Mouse (Mus musculus) lung, embryonic 14.5 days (tissue): ENCODE measurements at regions not wholly inside any gene's neighbourhood (a gene's known extent, or its start where the extent isn't known, plus 50 kb on each side); places are given as distances from the start of the nearest gene placed in this dataset.

Experiments used
- ATAC-seq: fragments of 200-750 bp; cut with Nextera tagmentation; 2 replicates; pipeline ENCODE4 v1.8.0; 2017; ENCODE audit warnings: mild to moderate bottlenecking, moderate TSS enrichment, moderate library complexity; ENCODE audit not compliant: insufficient read depth
- DNase-seq: peaks from one replicate; pipeline ENCODE4 v3.0.0-alpha.2; 2015
- H3K27ac ChIP-seq: fragments of 300-500 bp; sonication (generic); 2 replicates; pipeline ENCODE4 v1.5.1; 2014; ENCODE audit warnings: low read depth, mild to moderate bottlenecking, moderate library complexity
- H3K27me3 ChIP-seq: fragments of 300-500 bp; sonication (generic); 2 replicates; pipeline ENCODE4 v1.6.1; 2014; ENCODE audit warnings: low read length, control low read depth; ENCODE audit not compliant: insufficient read depth
- H3K36me3 ChIP-seq: fragments of 300-500 bp; sonication (generic); 2 replicates; pipeline ENCODE4 v1.6.1; 2014; ENCODE audit warnings: control low read depth; ENCODE audit not compliant: insufficient read depth
- H3K4me1 ChIP-seq: fragments of 300-500 bp; sonication (generic); 2 replicates; pipeline ENCODE4 v1.6.1; 2014; ENCODE audit warnings: antibody characterized with exemption, control low read depth; ENCODE audit not compliant: insufficient read depth
- H3K4me2 ChIP-seq: fragments of 300-500 bp; sonication (generic); 2 replicates; pipeline ENCODE4 v1.6.1; 2014; ENCODE audit warnings: mild to moderate bottlenecking
- H3K4me3 ChIP-seq: fragments of 300-500 bp; sonication (generic); 2 replicates; pipeline ENCODE4 v1.5.1; 2014; ENCODE audit warnings: low read depth, low read length
- H3K9ac ChIP-seq: fragments of 300-500 bp; sonication (generic); 2 replicates; pipeline ENCODE4 v1.6.1; 2014
- H3K9me3 ChIP-seq: fragments of 300-500 bp; sonication (generic); 2 replicates; pipeline ENCODE4 v1.6.1; 2016; ENCODE audit warnings: low read depth, low read length, control low read depth
- CTCF ChIP-seq: IDR thresholded peaks from 2 replicates; pipeline ENCODE4 v1.5.1; 2016; ENCODE audit warnings: antibody characterized with exemption, low read depth
- WGBS: fragments of 180-500 bp; shearing (Covaris S2); extraction: QIAGEN DNeasy Blood & Tissue Kit; methylation state at CpG from one replicate; pipeline ENCODE4 v1.1.7; 2014; 5-methylcytosine and 5-hydroxymethylcytosine counted together

- no peak overlapping the region for H3K4me2 ChIP-seq
- TF ChIP-seq CTCF, result no peak
- H3K9ac ChIP-seq, result no peak overlapping the region
- no peaks in the 10 kb centered on the region for H3K4me1 ChIP-seq
- ATAC-seq (no peak), DNase-seq (no peak)
- no peaks in the 10 kb centered on the region for H3K9me3 ChIP-seq
- H3K4me3 ChIP-seq, result no peak overlapping the region
- no peaks in the 10 kb centered on the region for H3K36me3 ChIP-seq
- H3K27me3 ChIP-seq, result no peaks in the 10 kb centered on the region
- WGBS, result 87% methylated on average over 2 of the region's 2 CpGs
- H3K27ac ChIP-seq, result no peak overlapping the region
Observed at GRCm38 (mm10) chr4:26965831-26966230, 619.1 kb upstream of the Manea start.

DNA sequence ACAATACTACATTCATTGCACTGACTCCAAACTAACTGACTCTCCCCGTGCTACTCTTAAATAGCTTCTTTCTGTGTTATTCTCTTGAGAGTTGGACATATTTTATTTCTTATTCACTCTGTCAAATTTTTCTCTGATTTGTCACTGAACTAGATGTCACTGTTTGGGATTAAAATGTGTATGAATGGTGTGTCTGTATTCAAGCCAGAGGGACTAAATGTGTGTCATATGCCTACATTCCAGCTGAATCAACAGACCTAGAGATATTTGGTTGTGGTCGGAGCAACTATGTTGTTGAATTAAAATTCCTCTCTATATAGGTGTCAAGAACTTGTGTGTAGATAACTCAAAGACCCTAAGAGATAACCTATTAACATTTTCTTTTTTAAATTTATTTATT lies 618.2 kb upstream of the Manea start:
- no peaks in the 10 kb centered on the region for H3K9me3 ChIP-seq
- H3K4me2 ChIP-seq, result no peak overlapping the region
- no peak overlapping the region for H3K27ac ChIP-seq
- no peak overlapping the region for H3K4me3 ChIP-seq
- ATAC-seq (no peak), DNase-seq (no peak)
- no peak overlapping the region for H3K9ac ChIP-seq
- H3K27me3 ChIP-seq, result no peaks in the 10 kb centered on the region
- H3K36me3 ChIP-seq, result no peaks in the 10 kb centered on the region
- TF ChIP-seq CTCF, result no peak
- 69% methylated on average over 2 of the region's 2 CpGs for WGBS
- no peaks in the 10 kb centered on the region for H3K4me1 ChIP-seq

- Histone ChIP-seq H3K4me2 (no peak overlapping the region), H3K9ac (no peak overlapping the region), H3K27ac (no peak overlapping the region), H3K4me3 (no peak overlapping the region), H3K27me3 (no peaks in the 10 kb centered on the region), H3K4me1 (no peaks in the 10 kb centered on the region), H3K9me3 (no peaks in the 10 kb centered on the region), H3K36me3 (no peaks in the 10 kb centered on the region)
- no peak for TF ChIP-seq CTCF
- WGBS, result 96% methylated on average over 2 of the region's 2 CpGs
- ATAC-seq, result no peak
- DNase-seq, result no peak
Observed at GRCm38 (mm10) chr4:26944617-26945016, 597.9 kb upstream of the Manea start.

DNA sequence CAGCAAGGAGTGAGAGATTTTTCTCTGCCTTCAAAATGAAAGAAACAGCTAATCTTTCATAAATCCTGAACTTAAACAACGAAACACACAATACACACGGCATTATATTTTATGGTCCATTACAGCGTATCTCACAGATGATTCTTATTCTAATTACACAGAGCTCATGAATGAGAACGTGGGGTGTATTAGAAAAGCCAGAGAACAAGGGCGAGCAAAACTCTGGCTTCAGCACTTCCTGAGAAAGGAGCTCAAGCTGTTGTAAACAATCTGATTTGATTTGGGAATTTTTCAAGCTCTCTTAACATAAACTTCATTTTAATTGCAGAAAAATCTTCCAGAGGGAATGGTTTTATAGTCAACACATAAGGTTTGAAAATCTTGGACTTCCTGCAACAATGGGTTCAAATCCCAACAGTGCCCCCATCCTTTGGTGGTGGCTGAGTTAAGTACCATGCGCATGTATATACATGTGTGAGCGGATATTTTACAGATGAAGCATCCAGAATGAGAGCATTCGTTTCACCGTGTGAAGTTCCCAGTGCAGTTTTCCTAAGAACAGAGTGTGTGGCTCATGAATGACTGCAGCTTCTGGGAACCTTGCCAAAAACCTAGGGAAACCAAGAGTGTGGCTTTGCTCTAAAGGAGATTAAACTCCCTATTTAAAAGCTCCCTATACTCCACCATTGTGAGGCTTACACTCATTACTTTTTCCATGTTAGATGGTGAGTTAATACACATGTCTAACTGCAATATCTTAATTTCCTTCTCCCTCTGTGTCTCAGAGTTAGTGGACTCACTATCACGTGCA lies 587.5 kb upstream of the Manea start:
- H3K27ac ChIP-seq, result no peak overlapping the region
- H3K9me3 ChIP-seq, result no peaks in the 10 kb centered on the region
- H3K4me3 ChIP-seq, result no peak overlapping the region
- H3K4me1 ChIP-seq, result no peaks in the 10 kb centered on the region
- no peak for TF ChIP-seq CTCF
- 39% methylated on average over 10 of the region's 10 CpGs for WGBS
- H3K27me3 ChIP-seq, result no peaks in the 10 kb centered on the region
- H3K9ac ChIP-seq, result no peak overlapping the region
- H3K4me2 ChIP-seq, result no peak overlapping the region
- peak; percentile 98 for ATAC-seq
- H3K36me3 ChIP-seq, result no peaks in the 10 kb centered on the region
- DNase-seq, result peak; percentile 95

DNA sequence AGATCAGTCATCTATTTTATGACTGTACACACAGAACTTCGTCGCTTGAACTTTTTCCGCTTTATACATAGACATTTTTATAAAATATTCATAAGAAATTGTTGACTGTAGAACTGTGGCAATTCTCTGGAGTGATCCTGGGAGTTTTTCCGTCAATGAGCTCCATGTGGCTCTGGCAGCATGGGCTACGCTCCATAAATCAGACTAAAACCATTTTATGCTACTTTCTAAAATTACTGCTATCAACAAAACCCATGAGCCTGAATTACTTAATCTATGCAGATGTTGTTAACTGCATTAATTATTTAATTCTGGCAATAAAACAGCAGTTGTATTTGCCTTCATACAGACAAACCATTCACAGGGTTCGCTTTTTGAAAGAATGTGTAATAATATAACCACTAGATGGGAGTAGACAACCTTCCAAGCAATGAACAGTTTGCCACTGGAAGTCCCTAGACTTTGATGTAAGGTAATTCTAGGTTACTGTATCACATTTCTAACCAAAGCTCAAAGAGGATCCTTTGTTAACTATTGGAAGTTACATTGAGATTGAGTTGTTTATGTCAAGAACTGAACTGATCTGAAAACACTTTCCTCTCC lies 583.3 kb upstream of the Manea start:
- peak; percentile 67 for DNase-seq
- no peaks in the 10 kb centered on the region for H3K4me1 ChIP-seq

GRCm38 (mm10) chr4:26926060-26926459 lies 579.4 kb upstream of the Manea start:
- TF ChIP-seq CTCF, result no peak
- Histone ChIP-seq H3K9me3 (no peaks in the 10 kb centered on the region), H3K27me3 (no peaks in the 10 kb centered on the region), H3K4me3 (no peak overlapping the region), H3K4me1 (no peaks in the 10 kb centered on the region), H3K36me3 (no peaks in the 10 kb centered on the region), H3K4me2 (no peak overlapping the region), H3K9ac (no peak overlapping the region), H3K27ac (no peak overlapping the region)
- ATAC-seq, result no peak
- no peak for DNase-seq
- 72% methylated on average over 3 of the region's 3 CpGs for WGBS

More for the DNA sequence above, 583.3 kb upstream of the Manea start:
- no peaks in the 10 kb centered on the region for H3K36me3 ChIP-seq
- TF ChIP-seq CTCF, result peak; percentile 59
- whole genome bisulfite sequencing, result 63% methylated on average over 6 of the region's 6 CpGs
- H3K4me3 ChIP-seq, result no peak overlapping the region
- no peaks in the 10 kb centered on the region for H3K27me3 ChIP-seq
- no peak overlapping the region for H3K4me2 ChIP-seq
- no peak overlapping the region for H3K9ac ChIP-seq
- no peak for ATAC-seq
- H3K27ac ChIP-seq, result no peak overlapping the region
- no peaks in the 10 kb centered on the region for H3K9me3 ChIP-seq

DNA sequence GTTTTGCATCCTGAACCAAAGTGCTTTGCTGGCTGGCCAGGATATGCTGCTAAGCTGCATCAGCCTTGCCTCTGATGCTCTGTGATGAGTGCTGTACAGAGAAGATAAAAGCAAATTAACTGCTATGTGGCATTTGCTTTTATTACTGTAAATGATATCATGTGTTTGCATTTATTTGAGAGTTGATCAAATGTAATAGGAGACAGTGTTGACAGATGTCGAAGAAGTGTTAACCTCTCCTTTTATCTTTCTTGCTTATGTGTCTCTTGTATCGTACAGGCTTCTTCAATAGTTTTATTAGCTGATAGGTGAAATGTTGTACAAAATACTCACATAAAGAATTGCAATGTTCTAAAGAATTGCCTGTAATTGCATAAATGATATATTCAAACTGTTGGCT lies 541.8 kb upstream of the Manea start:
- H3K36me3 ChIP-seq, result no peaks in the 10 kb centered on the region
- H3K9ac ChIP-seq, result no peak overlapping the region
- ATAC-seq (peak; percentile 83), DNase-seq (peak; percentile 66)
- H3K4me2 ChIP-seq, result no peak overlapping the region
- TF ChIP-seq CTCF, result no peak
- WGBS, result 28% methylated on average over 2 of the region's 2 CpGs
- H3K4me3 ChIP-seq, result no peak overlapping the region
- H3K27me3 ChIP-seq, result no peaks in the 10 kb centered on the region
- no peaks in the 10 kb centered on the region for H3K4me1 ChIP-seq
- H3K9me3 ChIP-seq, result no peaks in the 10 kb centered on the region
- H3K27ac ChIP-seq, result no peak overlapping the region
